Mouse (Mus musculus) frontal cortex, adult (tissue): ENCODE data around the gene Gtpbp1.

Source experiments
- ATAC-seq: cut with Nextera tagmentation; 2 replicates; pipeline ENCODE4 v1.9.2; 2017; ENCODE audit warnings: mild to moderate bottlenecking, moderate library complexity, mixed read lengths; ENCODE audit not compliant: low TSS enrichment

Gtpbp1 gene

GRCm38 (mm10) chr15:79685141-79685641 is 5.5 kb upstream of the Gtpbp1 start:
- no peak for ATAC-seq

- no peak for ATAC-seq
Observed at GRCm38 (mm10) chr15:79686046-79686869, 4.4 kb upstream of the Gtpbp1 start.

- no peak for ATAC-seq
Observed at GRCm38 (mm10) chr15:79687175-79687574, 3.5 kb upstream of the Gtpbp1 start.

- ATAC-seq = peak; percentile 41
Observed at GRCm38 (mm10) chr15:79687646-79688267, 2.9 kb upstream of the Gtpbp1 start, which contains the start of gene Josd1. Gene Josd1, minus strand, starts transcription at chr15:79687919.

GRCm38 (mm10) chr15:79688268-79688956 is 2.2 kb upstream of the Gtpbp1 start:
- no peak for ATAC-seq

- ATAC-seq = no peak
Observed at GRCm38 (mm10) chr15:79689662-79690425, 801 bp upstream of the Gtpbp1 start.

GRCm38 (mm10) chr15:79691023-79691508 is 421 bp downstream of the Gtpbp1 start:
- ATAC-seq = no peak

GRCm38 (mm10) chr15:79692334-79692733 is 1.7 kb downstream of the Gtpbp1 start:
- ATAC-seq = no peak

- no peak for ATAC-seq
Observed at GRCm38 (mm10) chr15:79693740-79694139, 3.1 kb downstream of the Gtpbp1 start.

- no peak for ATAC-seq
Observed at GRCm38 (mm10) chr15:79694512-79694911, 3.9 kb downstream of the Gtpbp1 start.

- no peak for ATAC-seq
Observed at GRCm38 (mm10) chr15:79695516-79695915, 4.9 kb downstream of the Gtpbp1 start.

GRCm38 (mm10) chr15:79696508-79696907 is 5.9 kb downstream of the Gtpbp1 start:
- no peak for ATAC-seq

GRCm38 (mm10) chr15:79697011-79697410 is 6.4 kb downstream of the Gtpbp1 start:
- no peak for ATAC-seq

- no peak for ATAC-seq
Observed at GRCm38 (mm10) chr15:79697558-79698187, 7.0 kb downstream of the Gtpbp1 start.

- no peak for ATAC-seq
Observed at GRCm38 (mm10) chr15:79706603-79707214, 16.1 kb downstream of the Gtpbp1 start.

- ATAC-seq = peak; percentile 38; the same call in 1 of the 2 replicates
Observed at GRCm38 (mm10) chr15:79708229-79708822, 17.7 kb downstream of the Gtpbp1 start.

GRCm38 (mm10) chr15:79715646-79716045 is 25.0 kb downstream of the Gtpbp1 start:
- no peak for ATAC-seq

GRCm38 (mm10) chr15:79716710-79717109 is 26.1 kb downstream of the Gtpbp1 start:
- no peak for ATAC-seq

- no peak for ATAC-seq
Observed at GRCm38 (mm10) chr15:79720267-79720666, 29.6 kb downstream of the Gtpbp1 start.

- ATAC-seq = no peak
Observed at GRCm38 (mm10) chr15:79720796-79721195, 30.2 kb downstream of the Gtpbp1 start.
